Mouse (Mus musculus) intestine, postnatal 0 days (tissue): ENCODE results near the gene Gm45618. TPM values are rescaled to one million over a fixed set of nuclear protein-coding genes. Genes with fewer than 3 reads are reported as not detected.
"Not testable (repeated sequence)": the region's sequence is repeated elsewhere in the genome, so short reads cannot be mapped to it uniquely, and the experiment has no call there.

ENCODE experiments used
- ATAC-seq: fragments of 200-750 bp; cut with Nextera tagmentation; 2 replicates; pipeline ENCODE4 v1.8.0; 2017; ENCODE audit warnings: mild to moderate bottlenecking, moderate TSS enrichment, moderate library complexity
- H3K27ac ChIP-seq: fragments of 300-500 bp; sonication (generic); 2 replicates; pipeline ENCODE4 v1.5.1; 2014; ENCODE audit warnings: mild to moderate bottlenecking, low read depth, low read length, moderate library complexity
- H3K27me3 ChIP-seq: fragments of 300-500 bp; sonication (generic); replicated peaks from 2 replicates; pipeline ENCODE4 v1.6.1; 2014; ENCODE audit warnings: low read length, mixed read lengths; ENCODE audit not compliant: control insufficient read depth, insufficient read depth
- H3K36me3 ChIP-seq: fragments of 300-500 bp; sonication (generic); 2 replicates; pipeline ENCODE4 v1.6.1; 2014; ENCODE audit warnings: mild to moderate bottlenecking, moderate library complexity; ENCODE audit not compliant: control insufficient read depth, insufficient read depth
- H3K4me1 ChIP-seq: fragments of 300-500 bp; sonication (generic); replicated peaks from 2 replicates; pipeline ENCODE4 v1.6.1; 2014; ENCODE audit warnings: antibody characterized with exemption, low read length, mixed read lengths; ENCODE audit not compliant: control insufficient read depth, insufficient read depth
- H3K4me2 ChIP-seq: fragments of 300-500 bp; sonication (generic); replicated peaks from 2 replicates; pipeline ENCODE4 v1.6.1; 2014; ENCODE audit warnings: low read depth, mild to moderate bottlenecking, moderate library complexity
- H3K4me3 ChIP-seq: fragments of 300-500 bp; sonication (generic); 2 replicates; pipeline ENCODE4 v1.5.1; 2014; ENCODE audit warnings: low read depth, low read length
- H3K9ac ChIP-seq: fragments of 300-500 bp; sonication (generic); 2 replicates; pipeline ENCODE4 v1.6.1; 2014; ENCODE audit warnings: mild to moderate bottlenecking, low read depth, low read length
- H3K9me3 ChIP-seq: fragments of 300-500 bp; sonication (generic); 2 replicates; pipeline ENCODE4 v1.6.1; 2016; ENCODE audit warnings: mixed run types; ENCODE audit not compliant: control insufficient read depth
- CTCF ChIP-seq: sonication (generic); IDR thresholded peaks from 2 replicates; pipeline ENCODE4 v1.5.1; 2016; ENCODE audit warnings: low read depth, mild to moderate bottlenecking, control low read depth, antibody characterized with exemption, moderate library complexity
- WGBS: fragments of 180-500 bp; shearing (Covaris S2); extraction: QIAGEN DNeasy Blood & Tissue Kit; methylation state at CpG from one replicate; pipeline ENCODE4 v1.1.7; 2014; 5-methylcytosine and 5-hydroxymethylcytosine counted together
- polyA plus RNA-seq: library from polyadenylated mRNA; unstranded; fragments of >200 nt; fragmentation: Nextera tagmentation; extraction: Ambion mirVana; gene quantifications from 2 replicates; pipeline ENCODE4 v1.2.1, GENCODE M21; 2015

The Gm45618 gene
- polyA plus RNA-seq = not detected in 2 replicates

- H3K9me3 ChIP-seq, ATAC-seq, H3K4me3 ChIP-seq, H3K27me3 ChIP-seq, H3K9ac ChIP-seq, H3K4me1 ChIP-seq, H3K4me2 ChIP-seq, H3K27ac ChIP-seq, H3K36me3 ChIP-seq: not testable (repeated sequence)
- 52% methylated on average over 1 of the region's 1 CpGs for WGBS
Measured at GRCm38 (mm10) chr7:142120629-142121028, at the start of gene Gm45618. Gene Gm45618, minus strand, starts transcription at chr7:142120729.

- no peak for ATAC-seq
- H3K9me3 ChIP-seq = no peaks in the 10 kb centered on the region
- H3K27me3 ChIP-seq = 0 out of 2 replicates have a peak, but pooled peaks cover 2% of the 10 kb centered on the region
- H3K36me3 ChIP-seq = no peaks in the 10 kb centered on the region
- H3K4me2 ChIP-seq = no peak overlapping the region
- no peak overlapping the region for H3K9ac ChIP-seq
- no peak overlapping the region for H3K27ac ChIP-seq
- WGBS = 50% methylated on average over 3 of the region's 3 CpGs
- no peak overlapping the region for H3K4me3 ChIP-seq
- peak; percentile 67 for TF ChIP-seq CTCF
- no peaks in the 10 kb centered on the region for H3K4me1 ChIP-seq
Measured at GRCm38 (mm10) chr7:142169836-142170235, 49.3 kb upstream of the Gm45618 start.

DNA sequence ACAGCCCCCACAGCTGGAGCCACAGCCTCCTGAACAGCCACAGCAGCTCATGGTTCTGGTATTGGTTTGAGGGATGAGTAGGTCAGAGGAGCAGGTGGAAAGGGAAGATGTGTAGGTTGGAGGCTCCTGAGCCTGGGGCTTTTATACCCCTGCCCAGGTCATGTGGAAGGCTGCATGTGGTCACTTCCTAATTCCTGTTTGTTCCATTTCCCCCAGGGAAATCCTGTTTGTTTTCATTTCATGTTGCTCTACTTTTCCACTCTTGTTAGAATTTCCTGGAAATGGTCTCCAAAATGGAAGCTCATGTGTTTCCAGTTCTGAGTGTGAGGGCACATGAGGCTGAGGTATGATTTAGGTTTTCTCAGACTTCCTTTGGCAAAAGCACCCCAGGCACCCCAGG, 45.1 kb upstream of the Gm45618 start, which contains the start of gene Gm4553:
Gene Gm4553, minus strand, starts transcription at position 101 of the 400 bp plus-strand sequence.
- H3K27ac ChIP-seq, H3K4me3 ChIP-seq, H3K4me1 ChIP-seq, H3K4me2 ChIP-seq, H3K9me3 ChIP-seq, H3K9ac ChIP-seq, H3K27me3 ChIP-seq, H3K36me3 ChIP-seq, ATAC-seq: not testable (repeated sequence)

GRCm38 (mm10) chr7:142159366-142159765, 38.8 kb upstream of the Gm45618 start:
- Histone ChIP-seq H3K27me3 (no peaks in the 10 kb centered on the region), H3K9me3 (no peaks in the 10 kb centered on the region), H3K4me3 (no peak overlapping the region), H3K4me2 (no peak overlapping the region), H3K9ac (no peak overlapping the region), H3K36me3 (no peaks in the 10 kb centered on the region), H3K4me1 (no peaks in the 10 kb centered on the region), H3K27ac (no peak overlapping the region)
- 91% methylated on average over 3 of the region's 3 CpGs for WGBS
- no peak for TF ChIP-seq CTCF
- ATAC-seq = no peak

- not testable (repeated sequence) for H3K4me3 ChIP-seq, H3K36me3 ChIP-seq, H3K4me2 ChIP-seq, H3K4me1 ChIP-seq, H3K27me3 ChIP-seq, H3K9me3 ChIP-seq, H3K9ac ChIP-seq, H3K27ac ChIP-seq, ATAC-seq
- WGBS = 45% methylated on average over 2 of the region's 2 CpGs
Measured at GRCm38 (mm10) chr7:142157013-142157412, 36.5 kb upstream of the Gm45618 start, which contains the start of gene Gm29735. Gene Gm29735, minus strand, starts transcription at chr7:142157113.

- 21% methylated on average over 1 of the region's 1 CpGs for WGBS
- no peak for ATAC-seq
Measured at GRCm38 (mm10) chr7:142155308-142155707, 34.8 kb upstream of the Gm45618 start.

DNA sequence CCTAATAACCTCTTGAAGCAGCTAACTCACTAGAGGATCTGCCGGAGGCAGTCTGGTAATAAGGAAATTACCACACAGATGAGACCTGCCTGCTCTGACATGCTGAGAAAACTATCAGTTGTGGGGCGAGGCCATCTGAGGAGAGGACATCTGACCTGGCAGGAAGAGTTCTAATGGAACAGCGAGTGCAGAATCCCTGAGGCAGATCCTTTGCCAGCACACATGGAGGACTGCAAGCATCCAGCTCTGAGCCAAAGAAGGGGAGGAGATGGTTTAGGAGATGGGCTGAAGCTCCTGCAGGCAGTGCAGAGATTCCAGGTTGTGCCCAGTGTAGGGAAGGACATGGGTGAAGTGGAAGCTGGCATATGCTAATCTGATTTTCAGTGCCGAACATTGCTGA, 31.7 kb upstream of the Gm45618 start:
- 72% methylated on average over 4 of the region's 4 CpGs for WGBS
- no peak for TF ChIP-seq CTCF
- H3K36me3 ChIP-seq = no peaks in the 10 kb centered on the region
- H3K4me3 ChIP-seq = no peak overlapping the region
- no peaks in the 10 kb centered on the region for H3K9me3 ChIP-seq
- no peak overlapping the region for H3K9ac ChIP-seq
- no peak for ATAC-seq
- H3K4me2 ChIP-seq = no peak overlapping the region
- no peak overlapping the region for H3K27ac ChIP-seq
- no peaks in the 10 kb centered on the region for H3K27me3 ChIP-seq
- no peaks in the 10 kb centered on the region for H3K4me1 ChIP-seq

More at GRCm38 (mm10) chr7:142155308-142155707, 34.8 kb upstream of the Gm45618 start:
- Histone ChIP-seq H3K4me2 (no peak overlapping the region), H3K4me1 (no peaks in the 10 kb centered on the region), H3K27ac (no peak overlapping the region), H3K36me3 (no peaks in the 10 kb centered on the region), H3K4me3 (no peak overlapping the region), H3K27me3 (no peaks in the 10 kb centered on the region), H3K9ac (no peak overlapping the region), H3K9me3 (no peaks in the 10 kb centered on the region)
- no peak for TF ChIP-seq CTCF
